Mouse (Mus musculus): ENCODE measurements around the gene Pmf1.

Pmf1 gene

DNA sequence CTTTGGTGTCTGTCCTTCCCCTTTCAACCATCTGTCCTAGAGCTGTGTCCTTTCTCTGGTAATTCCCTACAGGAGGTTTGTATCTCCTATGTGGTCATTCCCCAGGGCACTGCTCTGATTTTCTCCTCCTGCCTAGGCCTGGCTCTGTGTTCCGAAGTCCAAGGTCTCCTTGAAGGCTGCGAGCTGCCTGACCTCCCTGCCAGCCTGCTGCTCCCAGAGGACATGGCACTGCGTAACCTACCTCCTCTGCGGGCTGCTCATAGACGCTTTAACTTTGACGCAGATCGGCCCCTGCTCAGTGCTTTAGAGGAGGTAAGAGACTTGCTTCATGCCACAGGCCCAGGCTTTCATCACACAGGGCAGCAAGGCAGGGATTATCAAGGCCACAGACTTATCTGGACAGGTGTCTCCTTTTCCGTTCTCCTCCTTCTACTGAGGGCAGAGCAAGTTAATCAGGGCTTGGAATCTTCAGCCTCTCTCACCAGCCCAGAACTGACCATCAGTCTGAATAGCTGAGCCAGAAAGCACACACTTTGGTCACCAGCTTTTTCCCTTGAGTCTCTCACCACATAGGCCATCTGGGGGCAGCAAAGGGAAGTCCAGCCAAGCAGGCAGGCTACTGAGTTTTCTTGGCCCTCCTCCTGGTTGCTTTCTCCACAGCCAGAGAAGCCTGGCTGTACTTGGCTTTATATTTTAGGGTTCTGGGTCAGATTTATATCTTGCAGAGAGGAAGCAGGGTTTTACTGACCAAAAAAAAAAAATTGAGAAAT, 55.5 kb downstream of the Pmf1 start:
- DNase-seq (ENCODE audit: extremely low spot score), result no peak

DNA sequence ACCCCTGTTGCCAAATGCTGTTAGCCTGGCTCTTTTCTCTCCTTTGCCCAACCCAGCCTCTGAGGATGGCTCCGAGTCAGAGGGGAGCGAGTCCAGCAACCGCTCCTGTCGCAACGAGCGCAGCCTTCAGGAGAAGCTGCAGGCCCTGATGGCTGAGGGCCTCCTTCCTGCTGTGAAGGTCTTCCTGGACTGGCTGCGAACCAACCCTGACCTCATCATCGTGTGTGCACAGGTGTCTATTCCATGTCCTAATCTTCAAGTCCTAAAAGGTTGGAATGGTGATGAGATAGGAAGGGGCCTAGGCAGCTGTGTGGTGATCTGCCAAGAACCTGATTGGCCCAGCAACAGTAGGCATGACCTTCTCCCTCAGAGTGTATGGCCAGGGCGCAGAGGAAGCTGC, 57.2 kb downstream of the Pmf1 start:
- no peak for DNase-seq (ENCODE audit: extremely low spot score)

DNA sequence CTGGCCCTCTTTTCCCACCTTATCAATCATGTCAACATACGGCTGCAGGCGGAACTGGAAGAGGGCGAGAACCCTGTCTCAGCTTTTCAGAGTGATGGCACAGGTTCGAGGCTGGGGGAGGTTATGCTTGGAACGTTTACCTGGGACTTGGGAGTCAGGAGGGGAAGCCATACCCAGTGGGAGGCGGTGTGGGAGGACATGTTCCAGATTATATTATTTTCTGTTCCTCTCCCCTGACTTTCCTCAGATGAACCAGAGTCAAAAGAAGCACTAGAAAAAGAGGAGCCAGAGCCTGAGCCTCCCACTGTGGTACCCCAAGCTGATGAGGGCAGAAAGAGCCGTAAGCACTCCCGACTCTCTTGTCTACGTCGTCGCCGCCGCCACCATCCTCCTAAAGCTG, 59.4 kb downstream of the Pmf1 start:
- DNase-seq (ENCODE audit: extremely low spot score), result no peak

Measured in embryo, embryonic 9.5 days (tissue).